Mouse (Mus musculus): Measurements from ENCODE around the gene Zfp14. TPM values are rescaled to one million over a fixed set of nuclear protein-coding genes. Genes with fewer than 3 reads are reported as not detected.
A peak's percentile ranks its signal among the peaks of the same experiment; 100 is the strongest.

Gene Zfp14
- total and polyA plus RNA-seq, 3 experiments: 0.34 to 0.54 (median 0.34) TPM

- TF ChIP-seq NELFE (IDR thresholded peaks at IDR 0.05; ENCODE audit: low read depth, low read length) (peak; percentile 64; the same call in 1 of the 2 replicates), MEF2A (IDR thresholded peaks at IDR 0.05; ENCODE audit: borderline replicate concordance, low read depth, low read length) (no peak; the same call in 1 of the 2 replicates), ELF1 (IDR thresholded peaks at IDR 0.05; ENCODE audit: low read depth, low read length) (peak; percentile 76), EP300 (IDR thresholded peaks at IDR 0.05; ENCODE audit: low read length) (no peak), SMC3 (IDR thresholded peaks at IDR 0.05; ENCODE audit: low read depth, low read length) (no peak), USF2 (conservative IDR thresholded peaks at IDR 0.05; ENCODE audit: low read depth, low read length) (0 out of 2 replicates have a peak, but pooled peaks have one; percentile 23), RCOR1 (conservative IDR thresholded peaks at IDR 0.05; ENCODE audit: low read depth, low read length) (no peak), USF1 (IDR thresholded peaks at IDR 0.05; ENCODE audit: low read depth, low read length) (peak; percentile 28), HCFC1 (IDR thresholded peaks at IDR 0.05; ENCODE audit: low read depth, low read length) (peak; percentile 99), IRF4 (IDR thresholded peaks at IDR 0.05; ENCODE audit: low read depth, low read length) (peak; percentile 45; the same call in 1 of the 2 replicates), JUN (IDR thresholded peaks at IDR 0.05; ENCODE audit: insufficient read depth, low read depth, low read length) (no peak), MXI1 (IDR thresholded peaks at IDR 0.05; ENCODE audit: low read depth, low read length) (peak; percentile 98), TBP (conservative IDR thresholded peaks at IDR 0.05; ENCODE audit: low read depth, low read length) (peak; percentile 73; the same call in 1 of the 2 replicates), BHLHE40 (IDR thresholded peaks at IDR 0.05; ENCODE audit: low read depth, low read length) (peak; percentile 74), SIN3A (IDR thresholded peaks at IDR 0.05; ENCODE audit: low read length) (peak; percentile 94), RAD21 (IDR thresholded peaks at IDR 0.05; ENCODE audit: low read depth, low read length) (no peak)
These were observed 39.2 kb upstream of the Zfp14 start, which contains the start of the genes Gm26920 and Zfp566 (continued) for GRCm38 (mm10) chr7:30090092-30090969.

DNA sequence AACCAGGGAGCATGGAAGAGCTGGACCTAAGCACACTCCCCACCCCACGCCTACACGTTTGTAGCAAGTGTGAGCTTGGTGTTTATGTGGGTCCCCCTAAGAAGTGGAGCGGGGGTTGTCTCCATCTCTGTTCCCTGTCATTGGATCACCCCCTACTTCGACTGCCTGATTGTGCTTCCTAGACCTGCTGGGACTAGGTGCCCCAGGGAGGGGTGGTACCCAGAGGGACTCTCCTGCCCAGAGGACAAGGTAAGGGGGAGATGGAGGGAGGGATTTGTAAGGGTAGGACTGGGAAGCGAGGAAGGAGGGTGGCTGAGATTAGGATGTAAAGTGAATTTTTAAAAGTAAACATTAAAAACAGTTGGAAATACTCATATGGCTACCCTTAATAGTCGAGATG lies 38.2 kb upstream of the Zfp14 start:
- H3K27me3 ChIP-seq (replicated peaks): no peaks in the 10 kb centered on the region
- DNase-seq (ENCODE audit: extremely low read depth): no peak
- H3K27ac ChIP-seq (ENCODE audit: insufficient read depth, low read depth): no peak overlapping the region
- in situ Hi-C loops (cut with MboI; ENCODE audit: low pct_ligation_motif_present, low pct_unique_long_range_greater_than_20kb, low sequenced_read_pairs) (no loop called here), dilution Hi-C loops (cut with MboI; ENCODE audit: extremely low pct_ligation_motif_present, extremely low pct_unique_long_range_greater_than_20kb, low sequenced_read_pairs) (no loop called here)
- peak overlapping the region; percentile 53 for H3K9ac ChIP-seq (ENCODE audit: insufficient read depth, low read depth)
- peaks cover 13 to 28% of the 10 kb centered on the region in 2 experiments for H3K36me3 ChIP-seq (replicated peaks in 1 of 2; ENCODE audit: control insufficient read depth in 1 of 2, insufficient read depth in 1 of 2, low read length in 1 of 2)
- H3K9me3 ChIP-seq (replicated peaks; ENCODE audit: low read length): peaks cover 2% of the 10 kb centered on the region
- peaks cover 9% of the 10 kb centered on the region; the same call in 1 of the 2 replicates for H3K79me2 ChIP-seq (replicated peaks; ENCODE audit: control insufficient read depth, extremely low read depth, insufficient read depth, poor library complexity, severe bottlenecking)
- peak overlapping the region; percentile 92 for H3K4me2 ChIP-seq (ENCODE audit: insufficient read depth, low read depth, poor library complexity, severe bottlenecking)
- H3K4me1 ChIP-seq (ENCODE audit: control insufficient read depth in 1 of 2, insufficient read depth in 2 of 2): peaks cover 9 to 29% of the 10 kb centered on the region in 2 experiments; a peak in 3 of 4 replicates
- no peak for TF ChIP-seq ELF1 (IDR thresholded peaks at IDR 0.05; ENCODE audit: low read depth, low read length)
- TF ChIP-seq EP300 (IDR thresholded peaks at IDR 0.05; ENCODE audit: low read length): no peak
- TF ChIP-seq PAX5 (IDR thresholded peaks at IDR 0.05; ENCODE audit: low read length): no peak
- TF ChIP-seq NELFE (IDR thresholded peaks at IDR 0.05; ENCODE audit: low read depth, low read length): no peak
- no peak for TF ChIP-seq ZKSCAN1 (IDR thresholded peaks at IDR 0.05; ENCODE audit: borderline replicate concordance, low read depth, low read length)
- peak overlapping the region; percentile 69 to 94 (median 78) for H3K4me3 ChIP-seq (replicated peaks in 1 of 3; ENCODE audit: low read depth in 2 of 3, low read length in 2 of 3, poor library complexity in 1 of 3)

Measured in CH12.LX (cell line).